Mouse (Mus musculus): Measurements from ENCODE around the gene Pcsk2.

The Pcsk2 gene

GRCm38 (mm10) chr2:143739475-143740226 is 193.7 kb downstream of the Pcsk2 start:
- no peak for DNase-seq

- no peak for DNase-seq
Observed at GRCm38 (mm10) chr2:143742436-143742835, 196.5 kb downstream of the Pcsk2 start.

- no peak for DNase-seq
Observed at GRCm38 (mm10) chr2:143743081-143743480, 197.1 kb downstream of the Pcsk2 start.

- DNase-seq, result no peak
Observed at GRCm38 (mm10) chr2:143752051-143752788, 206.3 kb downstream of the Pcsk2 start.

GRCm38 (mm10) chr2:143776448-143776847 is 230.5 kb downstream of the Pcsk2 start:
- peak; percentile 69 to 70 for DNase-seq

- DNase-seq, result no peak
Observed at GRCm38 (mm10) chr2:143780310-143780709, 234.4 kb downstream of the Pcsk2 start.

GRCm38 (mm10) chr2:143789911-143790310 is 244.0 kb downstream of the Pcsk2 start:
- DNase-seq, result peak; percentile 7 to 13

- DNase-seq, result no peak
Observed at GRCm38 (mm10) chr2:143795858-143796257, 249.9 kb downstream of the Pcsk2 start.

- no peak for DNase-seq
Observed at GRCm38 (mm10) chr2:143796335-143797013, 250.5 kb downstream of the Pcsk2 start.

- DNase-seq, result no peak
Observed at GRCm38 (mm10) chr2:143801097-143801496, 255.1 kb downstream of the Pcsk2 start.

GRCm38 (mm10) chr2:143806140-143806923 is 260.4 kb downstream of the Pcsk2 start:
- DNase-seq, result no peak

GRCm38 (mm10) chr2:143806924-143807664 is 261.1 kb downstream of the Pcsk2 start:
- no peak for DNase-seq

- peak in 1 of 2 experiments; percentile 15 for DNase-seq
Observed at GRCm38 (mm10) chr2:143808789-143809188, 262.8 kb downstream of the Pcsk2 start.

- no peak for DNase-seq
Observed at GRCm38 (mm10) chr2:143812262-143812661, 266.3 kb downstream of the Pcsk2 start.

- DNase-seq, result no peak
Observed at GRCm38 (mm10) chr2:143813461-143813860, 267.5 kb downstream of the Pcsk2 start.

GRCm38 (mm10) chr2:143831645-143832044 is 285.7 kb downstream of the Pcsk2 start:
- no peak for DNase-seq

GRCm38 (mm10) chr2:143832721-143833120 is 286.8 kb downstream of the Pcsk2 start:
- DNase-seq, result no peak

GRCm38 (mm10) chr2:143834082-143834481 is 288.1 kb downstream of the Pcsk2 start:
- no peak for DNase-seq

- DNase-seq, result no peak
Observed at GRCm38 (mm10) chr2:143835820-143836219, 289.9 kb downstream of the Pcsk2 start.

- peak; percentile 86 to 88 for DNase-seq
Observed at GRCm38 (mm10) chr2:143837291-143837701, 291.3 kb downstream of the Pcsk2 start.

- DNase-seq, result peak in 1 of 2 experiments; percentile 24
Observed at GRCm38 (mm10) chr2:143838698-143839097, 292.7 kb downstream of the Pcsk2 start.

GRCm38 (mm10) chr2:143839458-143839857 is 293.5 kb downstream of the Pcsk2 start:
- no peak for DNase-seq

All from cerebellum, postnatal 14 days (tissue).